Mouse (Mus musculus): ENCODE measurements around the gene Selenon. TPM values are rescaled to one million over a fixed set of nuclear protein-coding genes. Genes with fewer than 3 reads are reported as not detected.
A peak's percentile ranks its signal among the peaks of the same experiment; 100 is the strongest.

The Selenon gene
- polyA plus RNA-seq, 1 experiment = 1.4 TPM

DNA sequence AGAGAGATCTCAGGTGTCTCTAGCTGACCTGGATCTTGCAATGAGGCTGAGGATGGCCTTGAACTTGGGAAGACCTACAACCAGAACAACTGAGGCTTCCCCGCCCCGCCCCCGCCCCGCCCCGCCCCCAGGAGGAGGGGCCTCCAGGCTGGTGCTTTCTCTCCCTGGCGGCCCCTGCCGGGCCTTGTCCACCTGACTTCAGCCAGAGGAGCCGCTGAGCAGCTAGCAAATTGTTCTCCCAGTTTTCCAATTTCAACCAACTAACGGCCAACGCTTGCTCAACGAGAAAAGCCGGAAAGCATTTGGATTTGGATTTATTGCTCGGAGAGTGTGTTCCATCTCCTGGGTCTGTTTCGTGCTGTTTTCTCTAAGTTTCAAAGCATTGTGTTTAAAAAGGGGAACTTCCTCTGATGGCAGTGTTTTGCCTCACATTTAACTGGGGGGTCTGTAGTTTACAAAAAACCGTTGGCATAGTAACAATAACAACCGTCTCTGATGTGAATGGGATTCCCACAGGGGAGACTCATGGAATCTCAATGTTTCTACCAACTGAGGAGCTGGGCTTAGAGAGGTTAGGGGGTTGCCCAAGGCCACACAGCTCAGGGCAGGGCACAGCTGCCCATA is 5.8 kb upstream of the Selenon start:
- H3K27ac ChIP-seq (ENCODE audit: control insufficient read depth, insufficient read depth, low read depth, low read length) = peak overlapping the region; percentile 14; the same call in 1 of the 2 replicates
- TF ChIP-seq CTCF (IDR thresholded peaks at IDR 0.05; ENCODE audit: control insufficient read depth, insufficient read depth, insufficient replicate concordance, low read depth, low read length) = no peak
- TF ChIP-seq POLR2A (IDR thresholded peaks at IDR 0.05; ENCODE audit: control insufficient read depth, low read depth, low read length) = no peak

DNA sequence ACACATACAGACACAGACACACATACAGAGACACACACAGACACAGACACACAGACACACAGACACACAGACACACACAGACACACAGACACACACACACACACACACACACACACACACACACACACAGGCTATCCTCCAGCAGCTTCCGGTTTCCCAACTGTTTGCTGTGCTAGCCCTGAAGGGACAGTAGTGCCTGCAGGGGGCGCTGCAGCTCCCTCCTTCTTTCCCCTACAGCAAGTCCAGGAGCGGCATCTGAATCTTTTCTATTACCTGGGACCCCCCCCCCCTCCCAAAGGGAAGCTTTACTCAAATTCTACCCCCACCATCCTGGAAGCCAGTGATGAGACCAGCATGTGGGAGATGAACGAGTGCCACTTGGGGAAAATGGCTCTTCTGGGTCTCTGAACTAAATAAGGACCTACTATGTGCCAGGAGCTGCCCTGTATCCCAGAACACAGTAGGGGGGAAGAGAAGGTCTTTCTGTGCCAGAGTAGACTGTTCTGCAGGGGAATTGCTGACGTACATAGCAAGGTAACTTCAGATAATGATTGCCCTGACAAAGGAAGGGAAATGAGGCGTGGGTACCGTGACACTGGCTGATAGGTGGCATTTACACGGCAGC is 4.1 kb upstream of the Selenon start:
- H3K36me3 ChIP-seq (ENCODE audit: control insufficient read depth, insufficient read depth, low read length) = no peaks in the 10 kb centered on the region
- H3K4me1 ChIP-seq (ENCODE audit: control insufficient read depth, insufficient read depth, low read length) = peaks cover 6% of the 10 kb centered on the region
- no peaks in the 10 kb centered on the region; the same call in 1 of the 2 replicates for H3K27me3 ChIP-seq (ENCODE audit: control insufficient read depth, insufficient read depth, low read length)
- TF ChIP-seq POLR2A (IDR thresholded peaks at IDR 0.05; ENCODE audit: control insufficient read depth, low read depth, low read length) (no peak), CTCF (IDR thresholded peaks at IDR 0.05; ENCODE audit: control insufficient read depth, insufficient read depth, insufficient replicate concordance, low read depth, low read length) (peak; percentile 60; the same call in 1 of the 2 replicates)
- H3K27ac ChIP-seq (ENCODE audit: control insufficient read depth, insufficient read depth, low read depth, low read length) = no peak overlapping the region
- no peak overlapping the region for H3K4me3 ChIP-seq (ENCODE audit: control insufficient read depth, low read depth, low read length)

More for the DNA sequence above, 5.8 kb upstream of the Selenon start:
- H3K36me3 ChIP-seq (ENCODE audit: control insufficient read depth, insufficient read depth, low read length) = no peaks in the 10 kb centered on the region
- H3K4me3 ChIP-seq (ENCODE audit: control insufficient read depth, low read depth, low read length) = no peak overlapping the region
- H3K4me1 ChIP-seq (ENCODE audit: control insufficient read depth, insufficient read depth, low read length) = peaks cover 6% of the 10 kb centered on the region
- H3K27me3 ChIP-seq (ENCODE audit: control insufficient read depth, insufficient read depth, low read length) = no peaks in the 10 kb centered on the region

DNA sequence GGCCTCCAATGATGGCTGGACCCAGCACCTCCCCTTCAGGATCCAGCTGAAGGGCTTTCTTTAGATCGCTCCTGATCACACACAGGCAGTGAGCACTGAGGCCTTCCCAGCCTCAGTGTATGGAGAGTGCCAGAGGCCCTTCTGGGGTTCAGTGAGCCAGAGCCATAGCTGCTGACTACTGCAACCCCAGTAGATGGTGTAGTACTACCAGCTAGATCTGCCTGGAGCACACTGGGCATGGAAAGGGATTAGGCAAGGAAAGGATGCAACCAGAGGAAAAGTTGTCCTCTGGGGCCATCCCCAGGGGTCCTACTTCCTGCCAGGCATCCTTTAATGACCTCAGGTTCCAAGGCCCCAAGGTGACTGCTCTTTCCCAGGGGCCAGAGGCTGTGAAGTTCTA is 1.7 kb upstream of the Selenon start:
- no peak overlapping the region for H3K4me3 ChIP-seq (ENCODE audit: control insufficient read depth, low read depth, low read length)
- H3K27me3 ChIP-seq (ENCODE audit: control insufficient read depth, insufficient read depth, low read length) = no peaks in the 10 kb centered on the region; the same call in 1 of the 2 replicates
- no peak overlapping the region for H3K27ac ChIP-seq (ENCODE audit: control insufficient read depth, insufficient read depth, low read depth, low read length)
- H3K4me1 ChIP-seq (ENCODE audit: control insufficient read depth, insufficient read depth, low read length) = peaks cover 5% of the 10 kb centered on the region
- no peak for TF ChIP-seq CTCF (IDR thresholded peaks at IDR 0.05; ENCODE audit: control insufficient read depth, insufficient read depth, insufficient replicate concordance, low read depth, low read length)
- no peak for TF ChIP-seq POLR2A (IDR thresholded peaks at IDR 0.05; ENCODE audit: control insufficient read depth, low read depth, low read length)
- H3K36me3 ChIP-seq (ENCODE audit: control insufficient read depth, insufficient read depth, low read length) = no peaks in the 10 kb centered on the region

DNA sequence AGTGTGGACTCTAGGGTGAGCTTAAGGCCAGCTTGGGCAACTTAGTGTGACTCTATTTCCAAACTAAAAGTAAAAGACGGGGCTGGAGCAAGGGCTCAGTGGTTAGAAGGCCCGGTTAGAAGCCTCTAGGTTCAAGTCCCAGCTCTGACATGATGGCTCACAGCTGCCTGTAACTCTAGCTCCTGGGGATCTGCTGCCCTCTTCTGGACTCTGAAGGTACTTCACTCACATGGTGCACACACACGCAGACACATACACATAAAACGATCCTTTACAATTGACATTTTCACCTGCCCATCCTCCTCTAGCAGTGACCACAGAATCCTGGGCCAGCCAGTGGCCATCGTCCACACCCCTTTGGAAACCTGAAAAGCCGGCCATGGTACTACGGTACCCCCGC is 2.1 kb downstream of the Selenon start:
- Histone ChIP-seq H3K27ac (ENCODE audit: control insufficient read depth, insufficient read depth, low read depth, low read length) (no peak overlapping the region), H3K4me1 (ENCODE audit: control insufficient read depth, insufficient read depth, low read length) (no peaks in the 10 kb centered on the region), H3K27me3 (ENCODE audit: control insufficient read depth, insufficient read depth, low read length) (no peaks in the 10 kb centered on the region; the same call in 1 of the 2 replicates), H3K4me3 (ENCODE audit: control insufficient read depth, low read depth, low read length) (no peak overlapping the region), H3K36me3 (ENCODE audit: control insufficient read depth, insufficient read depth, low read length) (no peaks in the 10 kb centered on the region)
- TF ChIP-seq POLR2A (IDR thresholded peaks at IDR 0.05; ENCODE audit: control insufficient read depth, low read depth, low read length) (no peak), CTCF (IDR thresholded peaks at IDR 0.05; ENCODE audit: control insufficient read depth, insufficient read depth, insufficient replicate concordance, low read depth, low read length) (peak; percentile 50; the same call in 1 of the 2 replicates)

DNA sequence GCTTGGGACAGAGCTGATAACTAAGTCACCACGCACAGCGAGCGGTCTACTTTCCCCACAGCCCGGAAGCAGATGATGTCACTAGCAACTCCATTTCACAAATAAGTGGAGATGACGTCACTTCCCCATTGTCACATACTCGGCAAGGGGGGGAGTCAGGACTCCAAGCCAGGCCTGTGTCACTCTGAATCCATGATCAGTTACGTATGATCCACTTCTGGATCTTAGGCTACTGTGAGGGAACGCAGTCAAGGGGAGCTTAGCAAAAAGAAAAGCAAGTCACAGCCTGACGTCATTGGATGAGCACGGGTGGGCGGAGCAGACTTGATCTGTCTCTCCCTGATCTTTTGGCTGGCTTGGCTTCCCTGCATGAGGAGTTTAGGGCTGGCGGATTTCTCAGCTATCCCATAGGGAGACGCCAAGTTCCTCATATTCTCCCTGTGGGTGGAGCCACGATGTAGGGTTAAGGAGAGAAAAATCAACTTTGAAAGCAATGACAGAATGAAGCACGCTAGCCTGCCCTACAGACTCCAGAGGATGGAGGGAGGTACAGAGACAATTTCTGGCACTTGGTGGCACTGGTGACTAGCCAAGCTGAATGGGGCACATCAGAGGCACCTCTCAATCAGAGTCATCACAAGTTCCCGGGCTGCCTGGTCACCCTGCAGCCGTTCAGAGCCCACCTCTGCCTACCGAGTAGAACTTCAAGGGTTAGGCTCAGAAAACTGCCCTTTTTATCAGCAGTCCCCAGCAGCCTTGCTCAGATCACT is 3.6 kb downstream of the Selenon start:
- TF ChIP-seq CTCF (IDR thresholded peaks at IDR 0.05; ENCODE audit: control insufficient read depth, insufficient read depth, insufficient replicate concordance, low read depth, low read length) = no peak
- TF ChIP-seq POLR2A (IDR thresholded peaks at IDR 0.05; ENCODE audit: control insufficient read depth, low read depth, low read length) = no peak
- no peak overlapping the region for H3K27ac ChIP-seq (ENCODE audit: control insufficient read depth, insufficient read depth, low read depth, low read length)
- no peaks in the 10 kb centered on the region; the same call in 1 of the 2 replicates for H3K27me3 ChIP-seq (ENCODE audit: control insufficient read depth, insufficient read depth, low read length)
- H3K4me1 ChIP-seq (ENCODE audit: control insufficient read depth, insufficient read depth, low read length) = no peaks in the 10 kb centered on the region
- no peak overlapping the region for H3K4me3 ChIP-seq (ENCODE audit: control insufficient read depth, low read depth, low read length)
- no peaks in the 10 kb centered on the region for H3K36me3 ChIP-seq (ENCODE audit: control insufficient read depth, insufficient read depth, low read length)

DNA sequence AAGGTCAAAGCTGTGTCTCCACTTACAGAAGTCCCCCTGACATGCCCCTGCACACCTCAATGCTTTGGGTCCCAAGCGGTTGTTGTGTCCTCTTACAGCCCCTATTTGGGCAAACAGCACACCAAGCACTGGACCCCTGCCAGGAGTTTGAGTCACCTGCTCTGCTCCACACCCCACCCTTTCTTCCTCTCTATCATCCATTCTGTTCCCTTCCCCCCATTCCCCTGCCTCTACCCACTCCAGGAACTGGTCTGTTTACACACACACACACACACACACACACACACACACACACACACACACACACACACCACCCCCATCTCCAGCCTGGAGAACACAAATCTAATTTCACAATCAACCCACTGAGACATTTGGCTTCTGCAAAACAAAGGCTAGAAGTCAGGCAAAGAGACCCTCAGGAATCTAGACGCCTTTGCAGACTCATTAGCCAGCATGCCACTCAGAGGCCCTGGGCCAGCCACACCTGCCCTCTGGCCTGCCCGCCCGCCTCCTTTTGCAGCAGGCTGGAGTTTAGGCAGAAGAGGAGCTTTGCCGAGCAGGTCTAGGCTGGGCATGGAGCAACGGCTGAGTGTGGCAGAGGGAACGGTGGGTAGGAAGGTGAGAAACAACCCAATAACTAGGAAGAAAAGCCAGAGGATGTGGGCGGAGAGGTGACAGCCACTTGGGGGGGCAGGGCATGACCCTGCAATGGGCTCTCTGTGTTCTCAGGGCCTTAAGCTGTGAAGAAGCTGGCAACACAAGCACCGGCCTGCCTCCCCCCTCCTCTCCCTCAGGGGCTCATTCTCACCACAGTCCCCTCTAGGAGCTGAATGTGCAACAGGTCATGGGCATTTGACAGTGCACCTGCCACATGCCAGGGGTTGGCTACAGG is 4.9 kb downstream of the Selenon start:
- no peaks in the 10 kb centered on the region; the same call in 1 of the 2 replicates for H3K27me3 ChIP-seq (ENCODE audit: control insufficient read depth, insufficient read depth, low read length)
- no peak overlapping the region for H3K4me3 ChIP-seq (ENCODE audit: control insufficient read depth, low read depth, low read length)
- no peak for TF ChIP-seq CTCF (IDR thresholded peaks at IDR 0.05; ENCODE audit: control insufficient read depth, insufficient read depth, insufficient replicate concordance, low read depth, low read length)
- no peak for TF ChIP-seq POLR2A (IDR thresholded peaks at IDR 0.05; ENCODE audit: control insufficient read depth, low read depth, low read length)
- H3K36me3 ChIP-seq (ENCODE audit: control insufficient read depth, insufficient read depth, low read length) = no peaks in the 10 kb centered on the region
- no peak overlapping the region for H3K27ac ChIP-seq (ENCODE audit: control insufficient read depth, insufficient read depth, low read depth, low read length)
- no peaks in the 10 kb centered on the region for H3K4me1 ChIP-seq (ENCODE audit: control insufficient read depth, insufficient read depth, low read length)

Data from testis, adult 2 months (tissue).